Mouse (Mus musculus) hindbrain, postnatal 0 days (tissue): ENCODE results near the gene Wdr81. TPM values are rescaled to one million over a fixed set of nuclear protein-coding genes. Genes with fewer than 3 reads are reported as not detected.

ENCODE experiments used
- ATAC-seq: fragments of 200-750 bp; cut with Nextera tagmentation; 2 replicates; pipeline ENCODE4 v1.8.0; 2017; ENCODE audit warnings: mild to moderate bottlenecking, moderate TSS enrichment, moderate library complexity
- DNase-seq: peaks from one replicate; pipeline ENCODE4 v3.0.0-alpha.2; 2015; ENCODE audit warnings: low spot score
- H3K27ac ChIP-seq: fragments of 300-500 bp; sonication (generic); 2 replicates; pipeline ENCODE4 v1.5.1; 2014; ENCODE audit warnings: mild to moderate bottlenecking
- H3K27me3 ChIP-seq: fragments of 300-500 bp; sonication (generic); 2 replicates; pipeline ENCODE4 v1.6.1; 2014; ENCODE audit warnings: low read length, mixed read lengths; ENCODE audit not compliant: insufficient read depth
- H3K36me3 ChIP-seq: fragments of 300-500 bp; sonication (generic); 2 replicates; pipeline ENCODE4 v1.6.1; 2014; ENCODE audit warnings: low read length, mixed read lengths; ENCODE audit not compliant: insufficient read depth
- H3K4me1 ChIP-seq: fragments of 300-500 bp; sonication (generic); 2 replicates; pipeline ENCODE4 v1.6.1; 2014; ENCODE audit warnings: antibody characterized with exemption, low read length, mixed read lengths; ENCODE audit not compliant: insufficient read depth
- H3K4me2 ChIP-seq: fragments of 300-500 bp; sonication (generic); 2 replicates; pipeline ENCODE4 v1.6.1; 2014; ENCODE audit warnings: low read depth, mild to moderate bottlenecking, low read length, moderate library complexity, mixed read lengths
- H3K4me3 ChIP-seq: fragments of 300-500 bp; sonication (generic); 2 replicates; pipeline ENCODE4 v1.5.1; 2014; ENCODE audit warnings: low read length
- H3K9ac ChIP-seq: fragments of 300-500 bp; sonication (generic); replicated peaks from 2 replicates; pipeline ENCODE4 v1.6.1; 2014; ENCODE audit warnings: mild to moderate bottlenecking, low read length, moderate library complexity, mixed read lengths
- H3K9me3 ChIP-seq: fragments of 300-500 bp; sonication (generic); 2 replicates; pipeline ENCODE4 v1.6.1; 2016; ENCODE audit warnings: low read length, mixed read lengths
- CTCF ChIP-seq: IDR thresholded peaks from 2 replicates; pipeline ENCODE4 v1.5.1; 2016; ENCODE audit warnings: antibody characterized with exemption, control low read depth, low read depth
- WGBS: fragments of 180-500 bp; shearing (Covaris S2); extraction: QIAGEN DNeasy Blood & Tissue Kit; methylation state at CpG from one replicate; pipeline ENCODE4 v1.1.7; 2014; 5-methylcytosine and 5-hydroxymethylcytosine counted together
- polyA plus RNA-seq: library from polyadenylated mRNA; unstranded; fragments of >200 nt; fragmentation: Nextera tagmentation; extraction: Ambion mirVana; gene quantifications from 2 replicates; pipeline ENCODE4 v1.2.1, GENCODE M21; 2015
- total RNA-seq: library from RNA; depleted of rRNA; stranded (reverse); fragments of >200 nt; gene quantifications from 2 replicates; pipeline ENCODE4 v1.2.3, GENCODE M21; 2014

The Wdr81 gene
- total and polyA plus RNA-seq, 2 experiments from 2014 or later, result 4.1 to 20.4 TPM

DNA sequence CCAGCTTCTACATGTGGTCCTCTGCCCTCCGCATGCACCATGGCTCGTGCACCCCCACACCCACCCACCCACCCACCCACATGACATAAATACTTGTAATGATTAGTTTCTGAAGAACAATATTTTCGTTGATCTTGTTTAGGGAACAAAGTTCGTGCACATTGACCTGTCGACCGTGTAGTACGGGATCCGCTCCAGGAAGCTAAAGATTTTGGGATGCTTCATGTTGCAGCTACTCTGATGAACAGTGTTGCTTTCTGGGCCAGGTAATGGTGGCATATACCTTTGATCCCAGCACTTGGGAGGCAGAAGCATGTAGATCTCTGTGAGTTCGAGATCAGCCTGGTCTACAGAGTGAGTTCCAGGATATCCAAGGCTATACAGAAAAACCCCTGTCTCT is 30.5 kb downstream of the Wdr81 start:
- H3K4me1 ChIP-seq, result no peaks in the 10 kb centered on the region
- H3K9me3 ChIP-seq, result no peaks in the 10 kb centered on the region
- 89% methylated on average over 9 of the region's 9 CpGs for WGBS
- no peak for ATAC-seq
- no peak overlapping the region for H3K9ac ChIP-seq
- no peaks in the 10 kb centered on the region for H3K36me3 ChIP-seq
- no peak for DNase-seq
- TF ChIP-seq CTCF, result no peak
- H3K27ac ChIP-seq, result no peak overlapping the region
- no peak overlapping the region for H3K4me2 ChIP-seq
- H3K4me3 ChIP-seq, result no peak overlapping the region
- H3K27me3 ChIP-seq, result no peaks in the 10 kb centered on the region

DNA sequence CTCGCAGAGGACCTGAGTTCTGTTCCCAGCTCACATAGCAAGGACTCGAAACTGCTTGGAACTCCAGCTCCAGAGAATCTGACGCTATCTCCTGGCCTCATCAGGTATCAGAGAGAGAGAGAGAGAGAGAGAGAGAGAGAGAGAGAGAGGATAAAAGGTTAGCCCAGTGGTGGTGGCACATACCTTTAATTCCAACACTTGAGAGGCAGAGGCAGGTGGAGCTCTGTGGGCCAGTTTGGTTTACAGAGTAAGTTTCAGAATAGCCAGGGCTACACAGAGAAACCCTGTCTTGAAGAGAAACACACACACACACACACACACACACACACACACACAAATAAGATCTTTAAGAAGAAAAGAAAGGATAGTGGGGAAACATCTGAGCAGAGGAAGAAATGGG is 31.4 kb downstream of the Wdr81 start:
- Histone ChIP-seq H3K9me3 (no peaks in the 10 kb centered on the region), H3K4me2 (no peak overlapping the region), H3K36me3 (no peaks in the 10 kb centered on the region), H3K4me1 (no peaks in the 10 kb centered on the region), H3K27me3 (no peaks in the 10 kb centered on the region), H3K27ac (no peak overlapping the region), H3K9ac (no peak overlapping the region), H3K4me3 (no peak overlapping the region)
- WGBS, result 85% methylated on average over 3 of the region's 3 CpGs
- no peak for TF ChIP-seq CTCF
- ATAC-seq (no peak), DNase-seq (no peak)

DNA sequence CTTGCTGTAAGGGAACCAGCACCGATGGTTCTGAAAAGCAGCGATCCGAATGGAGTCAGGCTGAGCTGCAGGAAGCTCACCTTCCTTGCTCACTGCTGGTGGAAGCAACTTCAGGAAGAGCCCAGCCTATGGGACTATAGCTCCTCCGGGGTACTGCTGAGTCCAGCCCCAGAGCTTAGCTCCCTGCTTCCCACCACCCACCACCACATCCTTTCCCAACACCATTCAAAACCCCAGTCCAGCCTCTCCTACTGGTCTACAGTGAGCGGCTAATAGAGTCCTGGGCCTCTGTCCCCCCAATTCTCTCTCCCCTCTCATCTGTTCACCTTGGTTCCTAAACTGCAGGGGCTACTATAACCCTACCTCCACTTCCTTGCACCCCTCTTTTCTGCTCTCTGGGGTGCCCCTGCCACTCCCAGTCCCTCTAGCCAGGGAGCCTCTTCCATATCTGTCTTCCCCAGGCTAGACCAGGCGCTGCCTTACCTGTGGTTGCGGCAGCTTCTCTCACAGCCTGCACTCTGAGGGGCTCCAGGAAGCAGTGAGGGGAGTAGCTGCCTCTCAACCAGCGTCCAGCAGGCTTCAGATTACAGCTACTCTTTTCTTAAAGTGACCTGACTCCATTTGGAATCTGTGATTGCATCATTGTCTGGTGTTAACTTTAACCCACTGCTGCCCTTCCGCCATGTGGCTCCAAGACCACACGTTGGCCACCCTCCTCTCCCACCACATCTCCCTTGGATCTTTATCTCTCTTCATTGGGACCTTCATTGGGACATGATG is 32.3 kb downstream of the Wdr81 start, which contains the start of gene Serpinf1:
Serpinf1 (minus strand) TSS at position 689 of the 780 bp plus-strand sequence.
- Histone ChIP-seq H3K9me3 (no peaks in the 10 kb centered on the region), H3K36me3 (no peaks in the 10 kb centered on the region), H3K4me3 (no peak within 1 kb of the TSS), H3K27ac (no peak within 1 kb of the TSS), H3K9ac (no peak within 1 kb of the TSS), H3K4me1 (no peaks in the 10 kb centered on the region), H3K4me2 (no peak within 1 kb of the TSS), H3K27me3 (no peaks in the 10 kb centered on the region)
- DNase-seq, result no peak
- TF ChIP-seq CTCF, result no peak
- ATAC-seq, result no peak
- 49% methylated on average over 10 of the region's 10 CpGs for whole genome bisulfite sequencing

- no peak for ATAC-seq
- Histone ChIP-seq H3K9ac (no peak overlapping the region), H3K9me3 (no peaks in the 10 kb centered on the region), H3K36me3 (no peaks in the 10 kb centered on the region), H3K4me2 (no peak overlapping the region), H3K27me3 (no peaks in the 10 kb centered on the region), H3K4me3 (no peak overlapping the region), H3K27ac (no peak overlapping the region), H3K4me1 (no peaks in the 10 kb centered on the region)
- DNase-seq, result no peak
- WGBS, result 46% methylated on average over 6 of the region's 6 CpGs
- TF ChIP-seq CTCF, result no peak
These were observed 33.0 kb downstream of the Wdr81 start for GRCm38 (mm10) chr11:75421375-75422012.

GRCm38 (mm10) chr11:75420810-75421374 is 33.6 kb downstream of the Wdr81 start:
- H3K27ac ChIP-seq, result no peak overlapping the region
- no peak overlapping the region for H3K4me3 ChIP-seq
- whole genome bisulfite sequencing, result 80% methylated on average over 5 of the region's 5 CpGs
- H3K4me1 ChIP-seq, result no peaks in the 10 kb centered on the region
- DNase-seq (no peak), ATAC-seq (no peak)
- no peak overlapping the region for H3K4me2 ChIP-seq
- no peaks in the 10 kb centered on the region for H3K9me3 ChIP-seq
- no peaks in the 10 kb centered on the region for H3K36me3 ChIP-seq
- no peak for TF ChIP-seq CTCF
- no peaks in the 10 kb centered on the region for H3K27me3 ChIP-seq
- H3K9ac ChIP-seq, result no peak overlapping the region

- DNase-seq (no peak), ATAC-seq (no peak)
- no peak overlapping the region for H3K4me2 ChIP-seq
- H3K9ac ChIP-seq, result no peak overlapping the region
- TF ChIP-seq CTCF, result no peak
- no peak overlapping the region for H3K27ac ChIP-seq
- H3K4me3 ChIP-seq, result no peak overlapping the region
- H3K36me3 ChIP-seq, result no peaks in the 10 kb centered on the region
- no peaks in the 10 kb centered on the region for H3K27me3 ChIP-seq
- no peaks in the 10 kb centered on the region for H3K9me3 ChIP-seq
- 82% methylated on average over 7 of the region's 7 CpGs for WGBS
- no peaks in the 10 kb centered on the region for H3K4me1 ChIP-seq
These were observed 34.5 kb downstream of the Wdr81 start for GRCm38 (mm10) chr11:75420037-75420436.
